In genomic region chr7:119019537-119019936, GRCm38 (mm10) we compare ENCODE assay signal across 8 mouse cellular contexts. TPM values are rescaled to one million over a fixed set of nuclear protein-coding genes. Genes with fewer than 3 reads are reported as not detected.
DNase-seq lines count a peak whose midpoint lies in the region; ATAC-seq and TF ChIP-seq lines count a peak whose summit lies in the region.
"Had no signal": no experiment of that assay in that cellular context is flagged by ENCODE, and none has a peak within 500 bp of the region (broad histone marks: within the 10 kb centered on the region; RNA-seq: fewer than 3 reads in every experiment).

No protein-coding gene starts in this region.

- H3K4me2 ChIP-seq in stomach, postnatal 0 days (replicated peaks; ENCODE audit: low read depth) = no peak overlapping the region
- H3K4me2 ChIP-seq: heart, embryonic 13.5 days had no signal

- H3K4me3 ChIP-seq in cerebellum, adult 2 months (replicated peaks; ENCODE audit: insufficient read depth, low read depth, low read length) = no peak overlapping the region
- H3K4me3 ChIP-seq in stomach, postnatal 0 days (ENCODE audit: low read depth, low read length) = no peak overlapping the region
- H3K4me3 ChIP-seq: heart, embryonic 13.5 days had no signal

- no peaks in the 10 kb centered on the region for H3K27me3 ChIP-seq in cerebellum, adult 2 months (ENCODE audit: control insufficient read depth, insufficient read depth, low read length)
- H3K27me3 ChIP-seq in stomach, postnatal 0 days (ENCODE audit: control insufficient read depth, insufficient read depth, low read length) = no peaks in the 10 kb centered on the region

- no peak for TF ChIP-seq POLR2A in cerebellum, adult 2 months (IDR thresholded peaks at IDR 0.05; ENCODE audit: borderline replicate concordance, insufficient read depth, low read length)

- ATAC-seq in stomach, postnatal 0 days (ENCODE audit: low FRiP score, low TSS enrichment) = peak; percentile 43; the same call in 1 of the 2 replicates

- WGBS in cerebellum, adult 2 months = 2% methylated on average over 4 of the region's 4 CpGs
- WGBS in stomach, postnatal 0 days = 15% methylated on average over 4 of the region's 4 CpGs

- DNase-seq in 3T3-L1 (ENCODE audit: low read depth, low spot score) (peak; percentile 79), A20 (ENCODE audit: low read depth, low spot score) (peak; percentile 33)
- DNase-seq in cerebellum, adult 2 months = peak; percentile 50 to 64
- DNase-seq in frontal cortex, postnatal 36 days (ENCODE audit: low spot score in 2 of 2) = peak; percentile 8 to 30
- DNase-seq in kidney, postnatal 10 days = peak; percentile 69
- DNase-seq in mesoderm, embryonic 11.5 days (ENCODE audit: low read depth, low spot score) = peak; percentile 79
- DNase-seq in stomach, postnatal 0 days (ENCODE audit: low spot score) = peak; percentile 68

- no peaks in the 10 kb centered on the region for H3K36me3 ChIP-seq in stomach, postnatal 0 days (ENCODE audit: control insufficient read depth, insufficient read depth, low read length)
- H3K36me3 ChIP-seq: heart, embryonic 13.5 days had no signal

- no peak overlapping the region for H3K27ac ChIP-seq in cerebellum, adult 2 months (ENCODE audit: insufficient read depth, low read length)
- no peak overlapping the region for H3K27ac ChIP-seq in stomach, postnatal 0 days (replicated peaks)
- H3K27ac ChIP-seq: heart, embryonic 13.5 days had no signal

- no peak for TF ChIP-seq EP300 in stomach, postnatal 0 days (optimal IDR thresholded peaks at IDR 0.05)

- H3K9ac ChIP-seq in stomach, postnatal 0 days (ENCODE audit: low read length) = no peak overlapping the region
- H3K9ac ChIP-seq: heart, embryonic 13.5 days had no signal

- H3K4me1 ChIP-seq in cerebellum, adult 2 months (ENCODE audit: control insufficient read depth, insufficient read depth, low read length) = 0 out of 2 replicates have a peak, but pooled peaks cover 6% of the 10 kb centered on the region
- H3K4me1 ChIP-seq in stomach, postnatal 0 days (replicated peaks; ENCODE audit: control insufficient read depth, insufficient read depth) = no peaks in the 10 kb centered on the region
- H3K4me1 ChIP-seq: heart, embryonic 13.5 days had no signal

- H3K9me3 ChIP-seq in stomach, postnatal 0 days (ENCODE audit: control insufficient read depth, low read length) = no peaks in the 10 kb centered on the region
- H3K9me3 ChIP-seq: heart, embryonic 13.5 days had no signal

- peak; percentile 70; the same call in 1 of the 2 replicates for TF ChIP-seq CTCF in cerebellum, adult 2 months (IDR thresholded peaks at IDR 0.05; ENCODE audit: borderline replicate concordance, insufficient read depth, low read depth, low read length)
- TF ChIP-seq CTCF in stomach, postnatal 0 days (IDR thresholded peaks at IDR 0.05; ENCODE audit: low read depth) = peak; percentile 72

RNA-seq across cellular contexts. Expression of gene Gprc5b, which starts 24.5 kb away (rescaled TPM):
- 339 and 347 TPM in 2 replicates for polyA plus RNA-seq in cerebellum, adult 2 months (2012; rRNA removed)
- 0.96 and 1.5 TPM in 2 replicates for polyA plus RNA-seq in stomach, postnatal 0 days (2015; fragmentation: Nextera tagmentation; extraction: Ambion mirVana)

Comparison
In these comparisons a context has a peak if more than half of its experiments do, and no peak if none do; other contexts are left out.
1. DNase-seq: peak in every context shown above with its lines; median percentile 79 in 3T3-L1; 79 in mesoderm, embryonic 11.5 days; 69 in kidney, postnatal 10 days; 68 in stomach, postnatal 0 days; 57 in cerebellum, adult 2 months; 33 in A20; 19 in frontal cortex, postnatal 36 days.
2. RNA of gene Gprc5b, which starts 24.5 kb away (polyA plus RNA-seq): 339 to 347 TPM in cerebellum, adult 2 months; 0.96 to 1.5 TPM in stomach, postnatal 0 days; every median in the first group is over 100 times any median in the second.